Mouse (Mus musculus) neural tube, embryonic 15.5 days (tissue): ENCODE results near the gene Rasd2. TPM values are rescaled to one million over a fixed set of nuclear protein-coding genes. Genes with fewer than 3 reads are reported as not detected.

Experiments used
- ATAC-seq: fragments of 200-750 bp; cut with Nextera tagmentation; 2 replicates; pipeline ENCODE4 v1.8.0; 2017; ENCODE audit warnings: mild to moderate bottlenecking, moderate TSS enrichment, moderate library complexity; ENCODE audit not compliant: low FRiP score
- H3K27ac ChIP-seq: fragments of 300-500 bp; sonication (generic); replicated peaks from 2 replicates; pipeline ENCODE4 v1.5.1; 2015; ENCODE audit warnings: mild to moderate bottlenecking, inconsistent platforms
- H3K27me3 ChIP-seq: fragments of 300-500 bp; sonication (generic); replicated peaks from 2 replicates; pipeline ENCODE4 v1.6.1; 2015; ENCODE audit warnings: inconsistent platforms
- H3K36me3 ChIP-seq: fragments of 300-500 bp; sonication (generic); 2 replicates; pipeline ENCODE4 v1.6.1; 2015; ENCODE audit warnings: inconsistent platforms
- H3K4me1 ChIP-seq: fragments of 300-500 bp; sonication (generic); 2 replicates; pipeline ENCODE4 v1.6.1; 2015; ENCODE audit warnings: inconsistent platforms
- H3K4me2 ChIP-seq: fragments of 300-500 bp; sonication (generic); 2 replicates; pipeline ENCODE4 v1.6.1; 2015; ENCODE audit warnings: inconsistent platforms, mild to moderate bottlenecking, moderate library complexity
- H3K4me3 ChIP-seq: fragments of 300-500 bp; sonication (generic); replicated peaks from 2 replicates; pipeline ENCODE4 v1.5.1; 2015; ENCODE audit warnings: mild to moderate bottlenecking, inconsistent platforms
- H3K9ac ChIP-seq: fragments of 300-500 bp; sonication (generic); replicated peaks from 2 replicates; pipeline ENCODE4 v1.6.1; 2015; ENCODE audit warnings: mild to moderate bottlenecking, inconsistent platforms
- H3K9me3 ChIP-seq: fragments of 300-500 bp; sonication (generic); replicated peaks from 2 replicates; pipeline ENCODE4 v1.6.1; 2016; ENCODE audit warnings: inconsistent platforms
- WGBS: fragments of 180-500 bp; shearing (Covaris S2); methylation state at CpG from one replicate; pipeline ENCODE4 v1.1.7; 2015; ENCODE audit warnings: mixed read lengths; 5-methylcytosine and 5-hydroxymethylcytosine counted together
- polyA plus RNA-seq: library from polyadenylated mRNA; unstranded; fragments of >200 nt; fragmentation: Nextera tagmentation; extraction: Ambion mirVana; gene quantifications from 2 replicates; pipeline ENCODE4 v1.2.1, GENCODE M21; 2015

Gene Rasd2
- polyA plus RNA-seq, 1 experiment from 2014 or later, result 4.4 TPM

DNA sequence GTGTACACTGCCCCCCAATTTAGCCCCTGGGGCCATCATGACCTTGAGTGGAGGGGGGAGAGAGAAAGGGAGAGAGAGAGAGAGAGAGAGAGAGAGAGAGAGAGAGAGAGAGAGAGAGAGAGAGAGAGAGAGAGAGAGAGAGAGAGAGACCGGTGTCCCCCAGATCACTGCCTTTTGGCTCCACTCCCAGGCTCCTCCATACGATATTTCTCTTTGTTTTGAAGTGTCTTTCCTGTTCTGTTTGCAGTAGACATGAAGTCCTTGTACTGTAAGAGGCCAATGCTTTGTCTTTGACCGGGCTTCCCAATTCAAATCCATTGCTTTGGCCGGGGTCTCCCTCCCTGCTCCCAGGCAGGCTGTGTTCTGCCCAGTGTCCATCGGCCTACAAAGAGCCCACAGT is 8.9 kb downstream of the Rasd2 start:
- Histone ChIP-seq H3K4me2 (no peak overlapping the region), H3K36me3 (no peaks in the 10 kb centered on the region), H3K9me3 (no peaks in the 10 kb centered on the region), H3K27me3 (peaks cover 3% of the 10 kb centered on the region; the same call in 1 of the 2 replicates), H3K9ac (no peak overlapping the region), H3K27ac (no peak overlapping the region), H3K4me3 (no peak overlapping the region), H3K4me1 (no peaks in the 10 kb centered on the region)
- 77% methylated on average over 5 of the region's 5 CpGs for WGBS
- ATAC-seq, result no peak

DNA sequence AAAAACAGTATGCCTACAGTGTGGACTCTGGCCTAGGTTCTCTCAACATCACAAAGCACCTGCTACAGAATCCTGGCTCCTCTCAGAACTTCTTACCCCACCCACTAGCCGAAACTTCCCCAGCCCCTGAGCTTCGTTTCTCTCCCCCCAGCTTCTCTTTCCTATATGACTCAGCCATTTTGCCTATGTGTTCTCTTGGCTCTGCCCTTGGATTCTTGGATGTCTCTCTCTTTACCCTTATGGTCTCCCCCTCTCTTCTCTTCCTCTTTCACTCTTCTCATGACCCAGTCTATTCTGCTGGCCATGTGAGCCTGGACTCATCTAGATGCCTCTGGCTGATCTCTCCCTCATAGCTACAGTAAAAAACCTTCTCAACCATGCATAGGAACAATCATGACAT is 13.0 kb downstream of the Rasd2 start:
- ATAC-seq, result no peak
- H3K36me3 ChIP-seq, result no peaks in the 10 kb centered on the region
- no peak overlapping the region for H3K4me2 ChIP-seq
- H3K4me1 ChIP-seq, result no peaks in the 10 kb centered on the region
- H3K9ac ChIP-seq, result no peak overlapping the region
- H3K27ac ChIP-seq, result no peak overlapping the region
- no peaks in the 10 kb centered on the region for H3K9me3 ChIP-seq
- WGBS, result 87% methylated on average over 2 of the region's 2 CpGs
- H3K27me3 ChIP-seq, result no peaks in the 10 kb centered on the region
- no peak overlapping the region for H3K4me3 ChIP-seq

DNA sequence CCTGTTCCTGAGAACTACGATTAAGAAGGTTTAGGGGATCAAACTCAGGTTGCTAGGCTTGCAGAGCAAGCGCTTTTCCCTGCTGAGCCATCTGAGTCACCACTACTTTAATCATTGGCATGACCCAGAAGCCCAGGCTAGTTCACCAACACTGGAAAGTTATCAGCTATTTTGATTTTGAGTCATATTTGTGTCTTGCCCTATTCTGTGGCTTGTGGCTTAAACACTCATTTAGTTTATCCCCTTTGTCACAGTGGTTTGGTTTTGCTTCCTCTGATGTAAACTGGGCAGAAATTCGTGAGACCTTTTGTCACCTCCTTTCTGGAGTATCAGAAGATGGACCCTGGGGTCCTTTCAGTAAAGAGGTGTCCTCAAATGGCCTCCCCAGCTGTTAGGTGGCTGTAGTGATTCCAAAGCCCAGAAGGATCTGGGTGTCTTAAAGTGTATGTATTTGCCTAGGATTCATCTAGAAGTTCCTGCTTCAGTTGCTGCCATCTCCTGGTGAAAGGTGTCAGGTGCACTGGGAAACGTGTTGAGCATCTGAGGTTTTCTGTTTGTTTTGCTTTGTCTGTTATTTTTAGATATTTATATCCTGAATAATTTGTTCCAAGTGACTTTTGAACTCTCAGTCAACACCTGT is 20.3 kb downstream of the Rasd2 start:
- Histone ChIP-seq H3K36me3 (no peaks in the 10 kb centered on the region), H3K27me3 (no peaks in the 10 kb centered on the region), H3K4me3 (no peak overlapping the region), H3K9me3 (no peaks in the 10 kb centered on the region), H3K27ac (no peak overlapping the region), H3K9ac (no peak overlapping the region), H3K4me1 (no peaks in the 10 kb centered on the region), H3K4me2 (no peak overlapping the region)
- ATAC-seq, result no peak
- WGBS, result 66% methylated on average over 4 of the region's 4 CpGs

DNA sequence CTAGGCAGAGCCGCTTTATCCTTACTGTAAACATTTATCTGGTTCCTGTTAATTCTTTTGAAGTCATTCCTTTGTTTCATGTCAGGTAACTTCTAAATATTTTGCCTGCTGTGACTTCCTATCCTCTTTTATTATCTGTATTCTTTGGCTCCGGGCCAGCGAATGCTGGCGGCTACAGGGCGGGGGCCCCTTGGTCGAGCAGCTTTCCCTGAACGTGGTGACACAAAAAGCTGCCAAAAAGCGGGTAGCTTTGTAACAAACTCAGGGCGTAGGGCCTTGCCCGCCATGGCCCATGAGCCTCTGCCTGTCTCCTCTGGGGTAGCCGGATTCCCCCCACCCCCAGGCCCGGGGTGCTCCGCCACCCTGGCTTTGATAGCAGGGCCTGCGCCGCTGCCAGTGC is 33.6 kb downstream of the Rasd2 start:
- no peak overlapping the region for H3K9ac ChIP-seq
- 94% methylated on average over 15 of the region's 15 CpGs for WGBS
- H3K9me3 ChIP-seq, result peaks cover 4% of the 10 kb centered on the region; the same call in 1 of the 2 replicates
- H3K4me2 ChIP-seq, result no peak overlapping the region
- H3K36me3 ChIP-seq, result no peaks in the 10 kb centered on the region
- H3K27me3 ChIP-seq, result no peaks in the 10 kb centered on the region
- H3K4me1 ChIP-seq, result no peaks in the 10 kb centered on the region
- H3K4me3 ChIP-seq, result no peak overlapping the region
- no peak overlapping the region for H3K27ac ChIP-seq
- ATAC-seq, result no peak

DNA sequence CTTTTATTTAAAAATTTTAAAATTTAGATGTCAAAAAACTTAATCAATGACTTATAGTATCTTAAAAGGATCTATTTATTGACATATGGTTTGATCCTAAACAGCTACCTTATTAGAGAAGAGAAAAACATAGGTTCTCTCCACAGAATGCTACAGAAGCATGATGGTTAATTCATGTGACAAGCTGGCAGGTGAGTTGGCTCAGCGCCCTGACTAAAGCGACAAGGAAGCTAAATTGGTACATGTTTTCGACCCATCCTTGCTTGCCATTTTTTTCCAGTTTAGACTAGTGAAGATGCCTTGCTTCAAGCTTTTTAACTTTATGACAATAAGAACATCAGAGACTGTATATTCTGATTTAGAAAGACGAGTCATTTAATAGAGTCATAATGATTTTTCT is 35.4 kb downstream of the Rasd2 start:
- Histone ChIP-seq H3K9ac (no peak overlapping the region), H3K4me1 (no peaks in the 10 kb centered on the region), H3K4me3 (no peak overlapping the region), H3K27me3 (no peaks in the 10 kb centered on the region), H3K27ac (no peak overlapping the region), H3K4me2 (no peak overlapping the region), H3K36me3 (no peaks in the 10 kb centered on the region), H3K9me3 (peaks cover 4% of the 10 kb centered on the region; the same call in 1 of the 2 replicates)
- no peak for ATAC-seq
- WGBS, result 95% methylated on average over 4 of the region's 4 CpGs

DNA sequence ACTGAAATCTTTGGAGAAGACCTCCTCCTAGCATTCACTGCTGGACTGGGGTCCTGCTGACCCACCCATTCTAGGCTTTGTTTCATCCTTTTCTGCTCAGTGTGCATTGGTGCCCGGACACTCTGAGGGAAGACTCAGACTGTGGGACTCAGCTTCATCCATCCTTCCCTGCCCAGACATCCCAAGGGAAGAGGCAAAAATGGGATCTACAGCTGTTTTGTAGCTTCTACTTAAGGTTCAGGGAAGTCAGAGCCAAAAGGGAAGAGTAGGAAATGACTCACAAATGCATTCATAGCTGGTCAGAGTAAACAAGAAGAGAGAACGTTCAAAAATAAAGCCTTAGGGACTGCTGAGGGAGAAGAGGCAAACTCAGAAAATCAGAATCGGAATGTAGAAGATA is 40.3 kb downstream of the Rasd2 start:
- Histone ChIP-seq H3K9me3 (no peaks in the 10 kb centered on the region), H3K9ac (no peak overlapping the region), H3K27me3 (no peaks in the 10 kb centered on the region), H3K27ac (no peak overlapping the region), H3K36me3 (no peaks in the 10 kb centered on the region), H3K4me3 (no peak overlapping the region), H3K4me1 (no peaks in the 10 kb centered on the region), H3K4me2 (no peak overlapping the region)
- ATAC-seq, result no peak
- 92% methylated on average over 3 of the region's 3 CpGs for WGBS

DNA sequence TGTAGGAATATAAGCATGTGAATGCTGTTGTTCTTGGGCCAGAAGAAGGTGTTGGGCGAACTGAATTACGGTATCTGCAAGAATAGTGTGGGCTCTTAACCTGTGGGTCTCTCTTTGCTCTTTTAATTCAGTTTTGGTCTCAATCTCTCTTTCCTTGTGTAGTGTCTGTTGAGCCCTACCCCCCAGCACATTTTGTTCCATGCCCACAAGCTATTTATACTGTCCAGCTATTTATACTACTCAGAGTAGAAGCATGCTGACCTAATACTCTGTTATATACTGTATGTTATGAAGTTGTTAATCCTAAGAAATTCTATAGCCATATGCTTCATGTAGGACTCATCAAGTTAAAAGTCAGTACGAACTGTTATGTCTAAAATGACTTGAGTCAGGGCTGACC is 41.9 kb downstream of the Rasd2 start:
- no peaks in the 10 kb centered on the region for H3K27me3 ChIP-seq
- H3K4me2 ChIP-seq, result no peak overlapping the region
- no peaks in the 10 kb centered on the region for H3K4me1 ChIP-seq
- no peaks in the 10 kb centered on the region for H3K36me3 ChIP-seq
- H3K27ac ChIP-seq, result no peak overlapping the region
- H3K9ac ChIP-seq, result no peak overlapping the region
- H3K9me3 ChIP-seq, result no peaks in the 10 kb centered on the region
- 93% methylated on average over 3 of the region's 3 CpGs for WGBS
- no peak overlapping the region for H3K4me3 ChIP-seq
- no peak for ATAC-seq

DNA sequence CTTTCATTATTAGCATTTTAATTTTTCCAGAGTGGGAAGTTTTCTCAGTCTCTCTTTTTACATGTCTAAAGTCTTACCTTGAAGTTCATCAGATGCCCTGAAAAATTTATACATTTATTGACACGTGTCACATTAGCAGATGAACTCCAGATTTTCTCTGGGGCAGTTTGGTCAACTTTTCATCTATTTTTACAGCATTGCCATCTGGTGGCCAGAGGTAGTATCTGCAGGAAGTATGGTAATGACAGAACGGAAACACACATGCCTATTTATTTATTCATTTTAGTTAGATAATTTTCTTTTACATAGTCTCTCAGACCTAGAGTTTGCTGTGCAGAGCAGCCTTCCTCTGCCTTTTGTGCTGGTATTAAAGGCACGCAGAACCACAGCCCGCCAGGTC is 58.4 kb downstream of the Rasd2 start:
- Histone ChIP-seq H3K27me3 (no peaks in the 10 kb centered on the region), H3K4me3 (no peak overlapping the region), H3K36me3 (no peaks in the 10 kb centered on the region), H3K4me2 (no peak overlapping the region), H3K9ac (no peak overlapping the region), H3K4me1 (no peaks in the 10 kb centered on the region), H3K9me3 (no peaks in the 10 kb centered on the region), H3K27ac (no peak overlapping the region)
- ATAC-seq, result no peak
- WGBS, result 35% methylated on average over 4 of the region's 4 CpGs

Other genes with a start within 250 kb of the Rasd2 start
- gene Hmgxb4, start 220.6 kb upstream of the Rasd2 start, polyA plus RNA-seq, result 31.1 and 33.8 TPM in 2 replicates
- gene Tom1, start 180.2 kb upstream of the Rasd2 start, polyA plus RNA-seq, result 44.1 and 44.4 TPM in 2 replicates
- 13.5 and 14.2 TPM in 2 replicates for gene Hmox1, start 120.3 kb upstream of the Rasd2 start, polyA plus RNA-seq
- gene Mcm5, start 104.4 kb upstream of the Rasd2 start, polyA plus RNA-seq, result 25.7 and 66.8 TPM in 2 replicates
- gene Gm10358, start 192.6 kb downstream of the Rasd2 start, polyA plus RNA-seq, result 0.23 TPM in 1 of 2 replicates, not detected in the other
- 0.15 TPM in 2 replicates for gene Iqcm, start 234.8 kb downstream of the Rasd2 start, polyA plus RNA-seq